Mouse (Mus musculus) gastrocnemius, postnatal 10 days (tissue): ENCODE data around the gene Dtx3. TPM values are rescaled to one million over a fixed set of nuclear protein-coding genes. Genes with fewer than 3 reads are reported as not detected.

Experiments used
- total RNA-seq, 2 experiments: library from RNA; stranded (reverse); gene quantifications; 2 replicates each; pipeline ENCODE4 v1.2.3; 2021

Gene Dtx3
- total RNA-seq, 2 experiments from 2014 or later: 28.8 to 37.6 TPM

Other genes with a start within 250 kb of the Dtx3 start
- 100 to 1,000 TPM; 135 to 155 TPM for gene Ctdsp2, start 217.0 kb downstream of the Dtx3 start, total RNA-seq
- gene Avil, start 195.0 kb downstream of the Dtx3 start, total RNA-seq: under 1 TPM; 0.33 to 0.95 TPM
- 10 to 100 TPM; 23.5 to 29.5 TPM for gene Tsfm, start 164.9 kb downstream of the Dtx3 start, total RNA-seq
- 10 to 100 TPM; 14.7 to 18.9 TPM for gene Mettl1, start 154.3 kb downstream of the Dtx3 start, total RNA-seq
- under 1 TPM; 0.21 to 0.84 TPM for gene Eef1akmt3, start 154.2 kb downstream of the Dtx3 start, total RNA-seq
- gene Cyp27b1, start 147.5 kb downstream of the Dtx3 start, total RNA-seq: under 1 TPM; 0.45 to 0.49 TPM
- gene March9, start 135.5 kb downstream of the Dtx3 start, total RNA-seq: 1 to 10 TPM; 1.1 to 2.0 TPM
- gene Cdk4, start 132.2 kb downstream of the Dtx3 start, total RNA-seq: 100 to 1,000 TPM; 122 to 147 TPM
- 10 to 100 TPM; 29.7 to 32.0 TPM for gene Tspan31, start 125.5 kb downstream of the Dtx3 start, total RNA-seq
- 1 to 10 TPM; 2.7 to 3.4 TPM for gene Agap2, start 120.4 kb downstream of the Dtx3 start, total RNA-seq
- 10 to 100 TPM; 29.4 to 33.9 TPM for gene Os9, start 74.6 kb downstream of the Dtx3 start, total RNA-seq
- 1 to 10 TPM; 1.6 to 3.3 TPM for gene B4galnt1, start 30.5 kb downstream of the Dtx3 start, total RNA-seq
- gene Slc26a10, start 15.1 kb downstream of the Dtx3 start, total RNA-seq: 1 to 10 TPM; 3.0 to 6.1 TPM
- gene Arhgef25, start 5.6 kb downstream of the Dtx3 start, total RNA-seq: 10 to 100 TPM; 16.2 to 26.2 TPM
- 1 to 10 TPM; 8.5 to 9.6 TPM for gene Pip4k2c, start 15.9 kb upstream of the Dtx3 start, total RNA-seq
- 1 to 10 TPM; 1.1 to 1.6 TPM for gene Kif5a, start 67.6 kb upstream of the Dtx3 start, total RNA-seq
- 100 to 1,000 TPM; 117 to 120 TPM for gene Dctn2, start 70.6 kb upstream of the Dtx3 start, total RNA-seq
- gene Mbd6, start 93.3 kb upstream of the Dtx3 start, total RNA-seq: 10 to 100 TPM; 18.7 to 28.9 TPM
- 10 to 100 TPM; 44.5 to 54.8 TPM for gene Mars, start 116.1 kb upstream of the Dtx3 start, total RNA-seq
- 1 to 10 TPM; 1.1 to 2.3 TPM for gene Arhgap9, start 126.2 kb upstream of the Dtx3 start, total RNA-seq
- 1 to 10 TPM; 3.3 to 6.8 TPM for gene Gli1, start 146.2 kb upstream of the Dtx3 start, total RNA-seq
- not detected for gene Inhbe, start 158.7 kb upstream of the Dtx3 start, total RNA-seq
- not detected for gene Inhbc, start 174.7 kb upstream of the Dtx3 start, total RNA-seq
- gene R3hdm2, start 184.6 kb upstream of the Dtx3 start, total RNA-seq: 10 to 100 TPM; 92.6 to 93.1 TPM